Mouse (Mus musculus) myocyte (in vitro differentiated cells): ENCODE measurements around the gene Fopnl.

Experiments
- CEBPB ChIP-seq: IDR thresholded peaks from 2 replicates; pipeline ENCODE4 v1.6.1; 2011; ENCODE audit warnings: mild to moderate bottlenecking, moderate library complexity; ENCODE audit not compliant: poor library complexity, insufficient read depth, severe bottlenecking
- E2F4 ChIP-seq: IDR thresholded peaks from one replicate; pipeline ENCODE4 v1.6.1; 2011; ENCODE audit warnings: mild to moderate bottlenecking, control low read depth, moderate library complexity; ENCODE audit not compliant: insufficient read depth
- MAX ChIP-seq: IDR thresholded peaks from one replicate; pipeline ENCODE4 v1.6.1; 2011; ENCODE audit warnings: low read depth, mild to moderate bottlenecking, control low read depth
- MYOD1 ChIP-seq, 3 experiments: IDR thresholded peaks; one replicate each; pipeline ENCODE4 v1.6.1; 2011; ENCODE audit warnings: control low read depth in 2 of 3, low read depth in 2 of 3, mild to moderate bottlenecking in 2 of 3, moderate library complexity in 1 of 3; ENCODE audit not compliant: insufficient read length in 2 of 3, control insufficient read depth in 1 of 3
- MYOG ChIP-seq, 3 experiments: IDR thresholded peaks; one replicate each; pipeline ENCODE4 v1.6.1; 2011; ENCODE audit warnings: control low read depth in 2 of 3, low read depth in 2 of 3, mild to moderate bottlenecking in 2 of 3; ENCODE audit not compliant: insufficient read length in 2 of 3, control insufficient read depth in 1 of 3, insufficient read depth in 1 of 3
- POLR2A ChIP-seq: IDR thresholded peaks from one replicate; pipeline ENCODE4 v1.6.1; 2011; ENCODE audit warnings: low read depth, mild to moderate bottlenecking, control low read depth, moderate library complexity; ENCODE audit not compliant: insufficient read length
- POLR2AphosphoS2 ChIP-seq: IDR thresholded peaks from one replicate; pipeline ENCODE4 v1.6.1; 2011; ENCODE audit warnings: low read depth, control low read depth; ENCODE audit not compliant: insufficient read length
- REST ChIP-seq: IDR thresholded peaks from one replicate; pipeline ENCODE4 v1.6.1; 2011; ENCODE audit warnings: mild to moderate bottlenecking, control low read depth, moderate library complexity; ENCODE audit not compliant: insufficient read depth, insufficient read length
- SRF ChIP-seq: IDR thresholded peaks from one replicate; pipeline ENCODE4 v1.6.1; 2011; ENCODE audit warnings: low read depth; ENCODE audit not compliant: control insufficient read depth, insufficient read length
- TCF12 ChIP-seq: IDR thresholded peaks from one replicate; pipeline ENCODE4 v1.6.1; 2011; ENCODE audit warnings: mild to moderate bottlenecking, control low read depth; ENCODE audit not compliant: poor library complexity, insufficient read depth, severe bottlenecking
- TCF3 ChIP-seq: IDR thresholded peaks from one replicate; pipeline ENCODE4 v1.6.1; 2011; ENCODE audit warnings: low read depth, control low read depth; ENCODE audit not compliant: insufficient read length
- USF1 ChIP-seq: IDR thresholded peaks from one replicate; pipeline ENCODE4 v1.6.1; 2011; ENCODE audit warnings: low read depth, mild to moderate bottlenecking, control low read depth, moderate library complexity

DNA sequence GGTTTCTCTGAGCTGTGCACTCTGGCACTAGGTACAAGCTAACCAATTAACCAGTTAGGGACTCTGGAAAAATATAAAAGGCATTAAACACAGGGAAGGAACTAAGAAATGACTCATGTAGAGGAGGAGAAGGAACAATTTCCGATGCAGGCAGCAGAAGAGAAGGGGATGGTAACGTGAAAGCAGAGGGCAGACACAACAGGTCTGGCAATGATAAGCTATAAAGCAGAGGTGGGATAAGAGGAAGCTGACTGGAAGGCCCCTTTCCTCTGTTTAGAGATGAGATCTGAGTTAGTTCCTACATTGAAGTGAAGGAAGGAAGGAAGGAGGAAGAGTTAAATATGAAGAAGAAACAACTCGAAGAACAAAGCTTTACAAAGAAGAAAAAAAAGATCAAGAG, 7.4 kb downstream of the Fopnl start:
- no peak for TF ChIP-seq USF1
- no peak for TF ChIP-seq MYOG (IDR thresholded peaks at IDR 0.05; ENCODE audit: control insufficient read depth in 1 of 3, insufficient read depth in 1 of 3, insufficient read length in 2 of 3, low read depth in 2 of 3)
- no peak for TF ChIP-seq MAX
- no peak for TF ChIP-seq POLR2A
- no peak for TF ChIP-seq TCF12
- no peak for TF ChIP-seq E2F4
- TF ChIP-seq CEBPB: no peak
- no peak for TF ChIP-seq MYOD1 (IDR thresholded peaks at IDR 0.05; ENCODE audit: control insufficient read depth in 1 of 3, insufficient read length in 2 of 3, low read depth in 2 of 3)
- no peak for TF ChIP-seq POLR2AphosphoS2
- TF ChIP-seq TCF3: no peak
- no peak for TF ChIP-seq REST
- TF ChIP-seq SRF: no peak
